Mouse (Mus musculus): ENCODE results near the gene Ltn1. TPM values are rescaled to one million over a fixed set of nuclear protein-coding genes. Genes with fewer than 3 reads are reported as not detected.

Ltn1 gene
- polyA plus RNA-seq, 1 experiment from 2014 or later: 26.5 TPM

DNA sequence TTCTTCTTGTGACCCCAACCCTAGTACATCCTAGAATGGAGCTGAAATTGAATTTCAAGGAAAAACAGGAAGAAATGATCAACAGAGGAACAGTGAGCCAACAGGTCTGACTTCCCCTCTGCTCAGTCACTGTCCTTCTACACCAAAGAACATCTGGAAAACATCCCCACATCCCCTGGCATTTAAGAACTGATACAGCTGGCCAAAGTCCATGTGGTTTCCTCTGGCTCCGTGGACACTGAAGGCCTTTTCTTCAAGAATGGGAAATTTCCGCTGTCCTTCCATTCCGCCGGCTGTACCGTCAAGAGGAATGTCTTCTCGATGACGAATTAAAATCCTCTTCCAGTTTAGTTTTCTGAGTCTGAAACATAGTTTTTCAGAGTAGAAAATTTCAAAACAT, 1.9 kb upstream of the Ltn1 start:
- H3K9ac ChIP-seq (ENCODE audit: low read length): no peak overlapping the region
- no peaks in the 10 kb centered on the region for H3K9me3 ChIP-seq (replicated peaks; ENCODE audit: control insufficient read depth, low read length)
- 94% methylated on average over 7 of the region's 7 CpGs for WGBS
- no peak overlapping the region for H3K4me2 ChIP-seq (ENCODE audit: low read length)
- H3K36me3 ChIP-seq (ENCODE audit: control insufficient read depth, insufficient read depth, low read length): no peaks in the 10 kb centered on the region
- H3K4me1 ChIP-seq (ENCODE audit: control insufficient read depth, insufficient read depth, low read length): no peaks in the 10 kb centered on the region; the same call in 1 of the 2 replicates
- H3K4me3 ChIP-seq (ENCODE audit: low read depth, low read length): no peak overlapping the region
- ATAC-seq (no peak), DNase-seq (ENCODE audit: low spot score) (no peak)
- H3K27ac ChIP-seq (ENCODE audit: low read depth, low read length): no peak overlapping the region
- no peaks in the 10 kb centered on the region for H3K27me3 ChIP-seq (replicated peaks; ENCODE audit: control insufficient read depth, insufficient read depth, low read length)

DNA sequence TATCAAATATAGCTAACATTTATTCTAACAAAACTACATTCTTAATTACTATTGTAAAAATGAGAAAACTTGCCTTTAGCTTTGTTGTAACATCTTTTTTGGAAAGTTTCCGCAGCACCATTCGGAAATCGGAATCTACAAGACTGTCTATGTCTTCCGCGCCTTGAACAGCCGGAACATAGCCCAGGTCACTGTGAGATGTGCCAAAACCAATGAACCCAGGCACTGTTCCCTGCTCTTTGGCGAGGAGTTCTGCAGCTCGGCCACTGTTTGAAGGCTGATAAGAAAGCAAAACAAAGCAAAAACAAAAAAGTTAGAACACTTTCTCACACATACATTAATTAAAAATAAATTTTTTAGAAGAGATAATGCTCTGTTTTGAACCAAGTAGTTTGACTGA, 4.9 kb downstream of the Ltn1 start:
- WGBS: 96% methylated on average over 8 of the region's 8 CpGs
- ATAC-seq (no peak), DNase-seq (ENCODE audit: low spot score) (no peak)
- Histone ChIP-seq H3K4me1 (ENCODE audit: control insufficient read depth, insufficient read depth, low read length) (no peaks in the 10 kb centered on the region; the same call in 1 of the 2 replicates), H3K4me3 (ENCODE audit: low read depth, low read length) (no peak overlapping the region), H3K4me2 (ENCODE audit: low read length) (no peak overlapping the region), H3K36me3 (ENCODE audit: control insufficient read depth, insufficient read depth, low read length) (peaks cover 38% of the 10 kb centered on the region), H3K27ac (ENCODE audit: low read depth, low read length) (no peak overlapping the region), H3K9ac (ENCODE audit: low read length) (no peak overlapping the region), H3K9me3 (replicated peaks; ENCODE audit: control insufficient read depth, low read length) (no peaks in the 10 kb centered on the region), H3K27me3 (replicated peaks; ENCODE audit: control insufficient read depth, insufficient read depth, low read length) (no peaks in the 10 kb centered on the region)

DNA sequence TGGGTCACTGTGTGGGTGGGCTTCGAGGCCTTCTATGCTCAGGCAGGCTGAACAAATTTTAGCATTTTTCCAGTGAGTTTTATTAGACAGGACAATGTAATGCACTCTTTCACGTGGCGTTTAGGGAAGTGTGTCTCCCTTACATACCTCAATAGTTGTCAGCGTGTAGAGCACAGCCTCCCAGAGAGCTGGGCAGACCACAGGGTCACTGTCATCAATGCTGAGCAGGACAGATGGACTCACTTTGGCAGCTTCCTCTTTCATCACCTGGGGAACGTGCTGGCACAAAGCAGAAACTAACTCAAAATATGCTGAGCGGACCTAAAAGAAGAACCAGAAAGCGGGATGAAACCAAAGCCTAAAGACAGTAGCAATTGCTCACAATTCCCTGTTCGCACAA, 11.8 kb downstream of the Ltn1 start:
- ATAC-seq (no peak), DNase-seq (ENCODE audit: low spot score) (no peak)
- H3K36me3 ChIP-seq (ENCODE audit: control insufficient read depth, insufficient read depth, low read length): peaks cover 93% of the 10 kb centered on the region
- no peaks in the 10 kb centered on the region for H3K4me1 ChIP-seq (ENCODE audit: control insufficient read depth, insufficient read depth, low read length)
- no peak overlapping the region for H3K4me2 ChIP-seq (ENCODE audit: low read length)
- H3K4me3 ChIP-seq (ENCODE audit: low read depth, low read length): no peak overlapping the region
- no peaks in the 10 kb centered on the region for H3K27me3 ChIP-seq (replicated peaks; ENCODE audit: control insufficient read depth, insufficient read depth, low read length)
- H3K9ac ChIP-seq (ENCODE audit: low read length): no peak overlapping the region
- H3K9me3 ChIP-seq (replicated peaks; ENCODE audit: control insufficient read depth, low read length): peaks cover 13% of the 10 kb centered on the region
- WGBS: 96% methylated on average over 8 of the region's 8 CpGs
- no peak overlapping the region for H3K27ac ChIP-seq (ENCODE audit: low read depth, low read length)

DNA sequence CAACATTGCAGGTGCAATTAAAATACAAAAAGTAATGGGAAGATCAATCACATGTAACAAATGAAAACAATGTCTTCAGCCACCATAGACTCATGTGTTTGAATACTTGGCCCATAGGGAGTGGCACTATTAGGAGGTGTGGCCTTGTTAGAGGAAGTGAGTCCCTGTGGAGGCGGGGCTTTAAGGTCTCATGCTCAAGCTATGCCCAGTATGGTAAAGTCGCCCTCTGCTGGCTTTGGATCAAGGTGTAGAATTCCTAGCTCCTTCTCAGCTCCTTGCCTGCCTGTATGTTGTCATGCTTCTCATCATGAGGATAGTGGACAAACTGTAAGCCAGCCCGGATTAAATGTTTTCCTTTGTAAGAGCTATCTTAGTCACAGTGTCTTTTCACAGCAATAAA, 27.4 kb downstream of the Ltn1 start:
- no peak overlapping the region for H3K4me2 ChIP-seq (ENCODE audit: low read length)
- 85% methylated on average over 3 of the region's 3 CpGs for WGBS
- H3K9me3 ChIP-seq (replicated peaks; ENCODE audit: control insufficient read depth, low read length): no peaks in the 10 kb centered on the region
- H3K36me3 ChIP-seq (ENCODE audit: control insufficient read depth, insufficient read depth, low read length): peaks cover 85% of the 10 kb centered on the region
- DNase-seq (ENCODE audit: low spot score) (no peak), ATAC-seq (no peak)
- H3K27me3 ChIP-seq (replicated peaks; ENCODE audit: control insufficient read depth, insufficient read depth, low read length): no peaks in the 10 kb centered on the region
- no peak overlapping the region for H3K9ac ChIP-seq (ENCODE audit: low read length)
- no peak overlapping the region for H3K27ac ChIP-seq (ENCODE audit: low read depth, low read length)
- H3K4me3 ChIP-seq (ENCODE audit: low read depth, low read length): no peak overlapping the region
- H3K4me1 ChIP-seq (ENCODE audit: control insufficient read depth, insufficient read depth, low read length): no peaks in the 10 kb centered on the region

DNA sequence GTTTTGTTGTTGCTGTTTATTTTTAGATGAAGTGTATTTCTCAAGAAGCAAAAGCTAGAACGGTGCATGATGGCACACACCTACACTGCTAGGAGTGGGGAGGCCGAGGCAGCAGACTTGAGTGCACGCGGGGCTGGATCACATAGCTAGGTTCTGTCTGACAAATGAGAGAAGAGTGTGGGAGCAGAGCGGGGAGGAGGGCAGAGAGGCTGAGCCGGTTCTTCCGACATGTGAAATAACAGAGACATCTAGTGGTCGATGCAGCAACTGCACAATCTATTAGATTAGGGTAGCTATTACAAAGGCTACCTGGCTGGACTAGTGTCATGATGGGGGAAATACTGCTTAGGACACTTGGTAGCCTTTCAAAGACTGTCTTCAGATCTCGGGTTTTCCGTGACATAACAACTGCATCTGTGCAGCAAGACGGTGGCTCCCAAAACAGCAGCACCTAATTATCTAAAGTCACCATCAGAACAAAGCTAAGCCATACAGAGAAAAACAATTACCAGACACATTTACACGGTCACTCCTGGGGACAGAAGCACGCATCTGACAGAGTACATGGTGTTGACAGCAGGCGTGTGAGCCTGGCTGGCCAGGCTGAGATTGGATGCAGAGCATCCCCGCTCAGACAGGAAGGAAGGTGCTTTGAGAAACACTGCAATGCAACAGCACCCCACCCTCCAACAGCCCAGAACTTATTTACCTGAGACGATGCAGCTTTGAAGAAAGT, 38.4 kb downstream of the Ltn1 start:
- H3K36me3 ChIP-seq (ENCODE audit: control insufficient read depth, insufficient read depth, low read length): peaks cover 69% of the 10 kb centered on the region
- no peak overlapping the region for H3K9ac ChIP-seq (ENCODE audit: low read length)
- no peaks in the 10 kb centered on the region for H3K9me3 ChIP-seq (replicated peaks; ENCODE audit: control insufficient read depth, low read length)
- no peak overlapping the region for H3K4me3 ChIP-seq (ENCODE audit: low read depth, low read length)
- no peaks in the 10 kb centered on the region for H3K27me3 ChIP-seq (replicated peaks; ENCODE audit: control insufficient read depth, insufficient read depth, low read length)
- 52% methylated on average over 16 of the region's 16 CpGs for WGBS
- no peak overlapping the region for H3K4me2 ChIP-seq (ENCODE audit: low read length)
- peak; percentile 86 for ATAC-seq
- H3K27ac ChIP-seq (ENCODE audit: low read depth, low read length): no peak overlapping the region
- peak; percentile 80 for DNase-seq (ENCODE audit: low spot score)
- no peaks in the 10 kb centered on the region for H3K4me1 ChIP-seq (ENCODE audit: control insufficient read depth, insufficient read depth, low read length)

DNA sequence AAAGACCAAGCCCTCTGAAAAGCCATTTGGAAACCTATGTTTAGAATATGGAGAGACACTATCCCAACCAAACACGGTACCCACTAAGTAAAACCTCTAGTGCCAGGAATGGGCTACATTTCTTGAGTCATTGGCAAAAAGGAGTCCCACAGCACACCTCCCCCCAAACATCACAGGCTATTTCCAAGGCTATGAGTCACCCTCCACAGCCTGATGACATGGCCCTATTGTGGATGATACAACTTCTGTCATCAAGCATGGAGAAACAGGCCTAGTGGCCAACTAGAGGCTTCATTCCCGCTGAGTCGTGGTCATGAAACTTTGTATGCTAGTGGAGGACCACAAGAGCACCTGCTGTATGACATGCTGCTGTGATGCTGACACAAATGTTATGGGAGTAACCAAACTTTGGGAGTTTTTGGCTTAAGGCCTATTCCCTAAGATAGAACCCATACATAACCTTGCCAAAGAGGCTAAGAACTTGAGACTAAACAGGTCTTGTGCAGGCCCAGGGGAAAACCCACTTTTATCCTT, 44.9 kb downstream of the Ltn1 start:
- no peak for DNase-seq (ENCODE audit: low spot score)
- H3K9ac ChIP-seq (ENCODE audit: low read length): no peak overlapping the region
- H3K4me2 ChIP-seq (ENCODE audit: low read length): no peak overlapping the region
- H3K4me3 ChIP-seq (ENCODE audit: low read depth, low read length): no peak overlapping the region
- 100% methylated on average over 3 of the region's 3 CpGs for WGBS
- no peak overlapping the region for H3K27ac ChIP-seq (ENCODE audit: low read depth, low read length)
- H3K4me1 ChIP-seq (ENCODE audit: control insufficient read depth, insufficient read depth, low read length): no peaks in the 10 kb centered on the region
- ATAC-seq: no peak
- H3K27me3 ChIP-seq (replicated peaks; ENCODE audit: control insufficient read depth, insufficient read depth, low read length): no peaks in the 10 kb centered on the region
- H3K36me3 ChIP-seq (ENCODE audit: control insufficient read depth, insufficient read depth, low read length): peaks cover 46% of the 10 kb centered on the region
- H3K9me3 ChIP-seq (replicated peaks; ENCODE audit: control insufficient read depth, low read length): no peaks in the 10 kb centered on the region

DNA sequence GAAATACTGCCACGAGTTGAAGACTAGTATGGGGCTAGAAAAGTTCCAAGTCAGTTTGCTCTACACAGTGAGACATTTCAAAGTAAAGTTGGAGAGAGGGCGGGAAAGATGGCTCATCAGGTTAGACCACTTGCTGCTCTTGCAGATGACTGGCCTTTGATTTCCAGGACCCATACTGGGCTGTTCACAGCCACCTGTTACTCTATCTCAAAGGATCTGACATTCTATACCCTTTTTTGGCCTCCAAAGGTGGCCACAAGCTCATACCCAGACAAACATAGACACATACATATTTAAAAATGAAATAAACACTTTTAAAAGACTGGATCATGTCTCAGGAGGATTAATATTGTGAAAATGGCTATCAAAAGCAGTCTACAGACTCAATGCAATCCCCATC, 48.0 kb downstream of the Ltn1 start:
- no peak overlapping the region for H3K4me3 ChIP-seq (ENCODE audit: low read depth, low read length)
- no peak overlapping the region for H3K4me2 ChIP-seq (ENCODE audit: low read length)
- no peak overlapping the region for H3K9ac ChIP-seq (ENCODE audit: low read length)
- ATAC-seq (no peak), DNase-seq (ENCODE audit: low spot score) (no peak)
- H3K9me3 ChIP-seq (replicated peaks; ENCODE audit: control insufficient read depth, low read length): no peaks in the 10 kb centered on the region
- no peak overlapping the region for H3K27ac ChIP-seq (ENCODE audit: low read depth, low read length)
- 86% methylated on average over 2 of the region's 2 CpGs for WGBS
- no peaks in the 10 kb centered on the region for H3K27me3 ChIP-seq (replicated peaks; ENCODE audit: control insufficient read depth, insufficient read depth, low read length)
- H3K36me3 ChIP-seq (ENCODE audit: control insufficient read depth, insufficient read depth, low read length): peaks cover 65% of the 10 kb centered on the region
- H3K4me1 ChIP-seq (ENCODE audit: control insufficient read depth, insufficient read depth, low read length): no peaks in the 10 kb centered on the region

DNA sequence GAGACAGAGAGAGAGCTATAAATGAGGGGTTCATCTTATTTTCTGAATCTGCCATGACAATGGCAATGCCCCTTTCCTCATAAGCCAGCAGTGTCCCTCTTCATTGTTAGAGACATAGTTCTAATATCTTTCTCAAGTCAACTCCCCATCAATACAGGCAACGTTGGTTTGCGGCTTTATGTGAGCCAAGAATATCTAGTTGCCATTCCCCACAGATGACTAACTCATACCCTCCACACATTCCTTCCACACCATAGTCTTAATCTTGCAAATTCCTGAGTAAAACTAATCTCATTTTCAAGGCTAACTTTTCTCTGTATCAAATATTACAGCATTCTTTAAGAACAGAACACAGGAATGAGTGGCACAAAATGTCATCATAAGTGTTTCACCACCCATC, 49.4 kb downstream of the Ltn1 start:
- H3K27me3 ChIP-seq (replicated peaks; ENCODE audit: control insufficient read depth, insufficient read depth, low read length): no peaks in the 10 kb centered on the region
- DNase-seq (ENCODE audit: low spot score): no peak
- no peaks in the 10 kb centered on the region for H3K9me3 ChIP-seq (replicated peaks; ENCODE audit: control insufficient read depth, low read length)
- H3K9ac ChIP-seq (ENCODE audit: low read length): no peak overlapping the region
- H3K4me3 ChIP-seq (ENCODE audit: low read depth, low read length): no peak overlapping the region
- no peak overlapping the region for H3K27ac ChIP-seq (ENCODE audit: low read depth, low read length)
- no peak for ATAC-seq
- no peaks in the 10 kb centered on the region for H3K4me1 ChIP-seq (ENCODE audit: control insufficient read depth, insufficient read depth, low read length)
- peaks cover 63% of the 10 kb centered on the region for H3K36me3 ChIP-seq (ENCODE audit: control insufficient read depth, insufficient read depth, low read length)
- H3K4me2 ChIP-seq (ENCODE audit: low read length): no peak overlapping the region
- 100% methylated on average over 2 of the region's 2 CpGs for WGBS

DNA sequence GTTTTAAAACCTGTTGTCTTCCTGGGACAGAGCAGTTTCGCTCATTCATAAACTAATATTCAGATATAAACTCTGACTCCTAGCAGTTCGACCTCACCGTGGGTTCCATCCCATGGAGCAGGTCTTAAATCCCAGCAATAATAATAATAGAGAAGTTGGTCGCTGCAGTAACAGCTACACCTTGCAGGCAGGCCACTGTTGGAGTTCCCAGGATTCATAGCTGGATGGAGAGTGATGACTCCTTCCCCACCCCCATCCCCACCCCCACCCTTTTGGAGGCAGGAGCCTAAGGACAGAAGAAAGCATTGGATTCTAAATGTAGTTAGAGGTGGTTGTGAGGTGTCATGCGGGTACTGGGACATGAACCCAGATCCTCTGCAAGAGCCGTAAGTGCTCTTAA, 66.0 kb downstream of the Ltn1 start:
- Histone ChIP-seq H3K4me2 (ENCODE audit: low read length) (no peak overlapping the region), H3K9ac (ENCODE audit: low read length) (no peak overlapping the region), H3K27me3 (replicated peaks; ENCODE audit: control insufficient read depth, insufficient read depth, low read length) (no peaks in the 10 kb centered on the region), H3K4me3 (ENCODE audit: low read depth, low read length) (no peak overlapping the region), H3K9me3 (replicated peaks; ENCODE audit: control insufficient read depth, low read length) (no peaks in the 10 kb centered on the region), H3K27ac (ENCODE audit: low read depth, low read length) (no peak overlapping the region), H3K36me3 (ENCODE audit: control insufficient read depth, insufficient read depth, low read length) (peaks cover 30% of the 10 kb centered on the region), H3K4me1 (ENCODE audit: control insufficient read depth, insufficient read depth, low read length) (no peaks in the 10 kb centered on the region)
- WGBS: 96% methylated on average over 6 of the region's 6 CpGs
- no peak for DNase-seq (ENCODE audit: low spot score)
- ATAC-seq: no peak

All from forebrain, embryonic 14.5 days (tissue).